Mouse (Mus musculus) embryonic facial prominence, embryonic 13.5 days (tissue): ENCODE data around the gene Creld2. TPM values are rescaled to one million over a fixed set of nuclear protein-coding genes. Genes with fewer than 3 reads are reported as not detected.
A peak's percentile ranks its signal among the peaks of the same experiment; 100 is the strongest.

ENCODE experiments used
- ATAC-seq: fragments of 200-750 bp; cut with Nextera tagmentation; 2 replicates; pipeline ENCODE4 v1.8.0; 2017; ENCODE audit warnings: low read depth; ENCODE audit not compliant: insufficient number of reproducible peaks, insufficient read depth, low FRiP score, low TSS enrichment
- H3K27ac ChIP-seq: fragments of 300-500 bp; sonication (generic); 2 replicates; pipeline ENCODE4 v1.5.1; 2015; ENCODE audit warnings: moderate library complexity, mild to moderate bottlenecking, inconsistent platforms
- H3K27me3 ChIP-seq: fragments of 300-500 bp; sonication (generic); 2 replicates; pipeline ENCODE4 v1.6.1; 2015; ENCODE audit warnings: mild to moderate bottlenecking, inconsistent platforms
- H3K36me3 ChIP-seq: fragments of 300-500 bp; sonication (generic); 2 replicates; pipeline ENCODE4 v1.6.1; 2015; ENCODE audit warnings: mild to moderate bottlenecking, inconsistent platforms
- H3K4me1 ChIP-seq: fragments of 300-500 bp; sonication (generic); 2 replicates; pipeline ENCODE4 v1.6.1; 2015; ENCODE audit warnings: inconsistent platforms
- H3K4me2 ChIP-seq: fragments of 300-500 bp; sonication (generic); 2 replicates; pipeline ENCODE4 v1.6.1; 2015; ENCODE audit warnings: moderate library complexity, mild to moderate bottlenecking, inconsistent platforms
- H3K4me3 ChIP-seq: fragments of 300-500 bp; sonication (generic); 2 replicates; pipeline ENCODE4 v1.5.1; 2015; ENCODE audit warnings: mild to moderate bottlenecking, inconsistent platforms
- H3K9ac ChIP-seq: fragments of 300-500 bp; sonication (generic); 2 replicates; pipeline ENCODE4 v1.6.1; 2015; ENCODE audit warnings: mild to moderate bottlenecking, inconsistent platforms
- H3K9me3 ChIP-seq: fragments of 300-500 bp; sonication (generic); 2 replicates; pipeline ENCODE4 v1.6.1; 2016; ENCODE audit warnings: inconsistent platforms
- WGBS: fragments of 180-500 bp; shearing (Covaris S2); methylation state at CpG from one replicate; pipeline ENCODE4 v1.1.7; 2015; ENCODE audit warnings: mixed read lengths; 5-methylcytosine and 5-hydroxymethylcytosine counted together
- polyA plus RNA-seq: library from polyadenylated mRNA; unstranded; fragments of >200 nt; fragmentation: Nextera tagmentation; extraction: Ambion mirVana; gene quantifications from 2 replicates; pipeline ENCODE4 v1.2.1, GENCODE M21; 2015

Creld2 gene
- polyA plus RNA-seq, 1 experiment from 2014 or later = 74.7 TPM

- Histone ChIP-seq H3K4me1 (peaks cover 4% of the 10 kb centered on the region), H3K9me3 (no peaks in the 10 kb centered on the region), H3K27me3 (no peaks in the 10 kb centered on the region), H3K9ac (no peak overlapping the region), H3K4me2 (no peak overlapping the region), H3K36me3 (peaks cover 15% of the 10 kb centered on the region), H3K27ac (no peak overlapping the region), H3K4me3 (no peak overlapping the region)
- 82% methylated on average over 5 of the region's 5 CpGs for WGBS
- ATAC-seq = no peak
Observed at GRCm38 (mm10) chr15:88830696-88831095, 11.2 kb downstream of the Creld2 start.

GRCm38 (mm10) chr15:88831482-88831881 is 12.0 kb downstream of the Creld2 start:
- Histone ChIP-seq H3K4me3 (no peak overlapping the region), H3K36me3 (peaks cover 7% of the 10 kb centered on the region), H3K9ac (peak overlapping the region; percentile 17; the same call in 1 of the 2 replicates), H3K9me3 (no peaks in the 10 kb centered on the region), H3K27me3 (no peaks in the 10 kb centered on the region), H3K27ac (no peak overlapping the region), H3K4me1 (peaks cover 4% of the 10 kb centered on the region), H3K4me2 (no peak overlapping the region)
- ATAC-seq = no peak
- 57% methylated on average over 5 of the region's 5 CpGs for WGBS

GRCm38 (mm10) chr15:88832536-88832935 is 13.1 kb downstream of the Creld2 start:
- no peak overlapping the region for H3K4me2 ChIP-seq
- WGBS = 76% methylated on average over 9 of the region's 9 CpGs
- no peaks in the 10 kb centered on the region for H3K36me3 ChIP-seq
- H3K9ac ChIP-seq = no peak overlapping the region
- ATAC-seq = no peak
- H3K4me1 ChIP-seq = peaks cover 8% of the 10 kb centered on the region
- H3K27me3 ChIP-seq = no peaks in the 10 kb centered on the region
- no peak overlapping the region for H3K4me3 ChIP-seq
- H3K9me3 ChIP-seq = no peaks in the 10 kb centered on the region
- H3K27ac ChIP-seq = no peak overlapping the region

GRCm38 (mm10) chr15:88836031-88836430 is 16.6 kb downstream of the Creld2 start:
- no peaks in the 10 kb centered on the region for H3K36me3 ChIP-seq
- H3K4me1 ChIP-seq = peaks cover 29% of the 10 kb centered on the region
- ATAC-seq = no peak
- H3K9me3 ChIP-seq = no peaks in the 10 kb centered on the region
- 82% methylated on average over 6 of the region's 6 CpGs for WGBS
- no peak overlapping the region for H3K9ac ChIP-seq
- no peak overlapping the region for H3K27ac ChIP-seq
- no peaks in the 10 kb centered on the region for H3K27me3 ChIP-seq
- no peak overlapping the region for H3K4me3 ChIP-seq
- H3K4me2 ChIP-seq = no peak overlapping the region

GRCm38 (mm10) chr15:88836571-88836970 is 17.1 kb downstream of the Creld2 start:
- Histone ChIP-seq H3K4me2 (peak overlapping the region; percentile 86), H3K27ac (no peak overlapping the region), H3K27me3 (no peaks in the 10 kb centered on the region), H3K9me3 (no peaks in the 10 kb centered on the region), H3K4me3 (no peak overlapping the region), H3K9ac (no peak overlapping the region), H3K36me3 (no peaks in the 10 kb centered on the region), H3K4me1 (peaks cover 27% of the 10 kb centered on the region)
- ATAC-seq = no peak
- 63% methylated on average over 5 of the region's 5 CpGs for WGBS

GRCm38 (mm10) chr15:88837199-88837932 is 17.9 kb downstream of the Creld2 start:
- H3K4me2 ChIP-seq = peak overlapping the region; percentile 86
- no peaks in the 10 kb centered on the region for H3K27me3 ChIP-seq
- peak overlapping the region; percentile 44 for H3K4me3 ChIP-seq
- H3K4me1 ChIP-seq = peaks cover 25% of the 10 kb centered on the region
- no peaks in the 10 kb centered on the region for H3K9me3 ChIP-seq
- ATAC-seq = peak; percentile 23
- WGBS = under 1% methylated on average over 35 of the region's 39 CpGs
- peak overlapping the region; percentile 63 for H3K9ac ChIP-seq
- H3K36me3 ChIP-seq = no peaks in the 10 kb centered on the region
- no peak overlapping the region for H3K27ac ChIP-seq

- no peak for ATAC-seq
- Histone ChIP-seq H3K27ac (no peak overlapping the region), H3K4me2 (peak overlapping the region; percentile 86), H3K27me3 (no peaks in the 10 kb centered on the region), H3K36me3 (no peaks in the 10 kb centered on the region), H3K9me3 (no peaks in the 10 kb centered on the region), H3K4me1 (peaks cover 25% of the 10 kb centered on the region), H3K9ac (peak overlapping the region; percentile 63), H3K4me3 (peak overlapping the region; percentile 44)
- WGBS = under 1% methylated on average over 11 of the region's 11 CpGs
Observed at GRCm38 (mm10) chr15:88837977-88838376, 18.5 kb downstream of the Creld2 start.

GRCm38 (mm10) chr15:88839271-88839670 is 19.8 kb downstream of the Creld2 start:
- Histone ChIP-seq H3K4me2 (peak overlapping the region; percentile 11), H3K27ac (peak overlapping the region; percentile 75), H3K4me3 (no peak overlapping the region), H3K9ac (peak overlapping the region; percentile 21; the same call in 1 of the 2 replicates), H3K27me3 (no peaks in the 10 kb centered on the region), H3K9me3 (no peaks in the 10 kb centered on the region), H3K4me1 (peaks cover 32% of the 10 kb centered on the region), H3K36me3 (no peaks in the 10 kb centered on the region)
- WGBS = 25% methylated on average over 9 of the region's 9 CpGs
- peak; percentile 73 for ATAC-seq

- H3K9me3 ChIP-seq = no peaks in the 10 kb centered on the region
- no peak overlapping the region for H3K9ac ChIP-seq
- H3K27me3 ChIP-seq = no peaks in the 10 kb centered on the region; the same call in 1 of the 2 replicates
- peaks cover 32% of the 10 kb centered on the region for H3K4me1 ChIP-seq
- ATAC-seq = no peak
- H3K4me3 ChIP-seq = no peak overlapping the region
- no peaks in the 10 kb centered on the region for H3K36me3 ChIP-seq
- peak overlapping the region; percentile 75 for H3K27ac ChIP-seq
- 0 out of 2 replicates have a peak overlapping the region, but pooled peaks have one; percentile 11 for H3K4me2 ChIP-seq
- 37% methylated on average over 10 of the region's 10 CpGs for WGBS
Observed at GRCm38 (mm10) chr15:88840126-88840525, 20.7 kb downstream of the Creld2 start.

- H3K36me3 ChIP-seq = no peaks in the 10 kb centered on the region
- H3K27ac ChIP-seq = no peak overlapping the region
- ATAC-seq = no peak
- 85% methylated on average over 2 of the region's 2 CpGs for WGBS
- no peak overlapping the region for H3K4me3 ChIP-seq
- H3K9me3 ChIP-seq = no peaks in the 10 kb centered on the region
- no peak overlapping the region for H3K4me2 ChIP-seq
- H3K4me1 ChIP-seq = peaks cover 32% of the 10 kb centered on the region
- no peak overlapping the region for H3K9ac ChIP-seq
- H3K27me3 ChIP-seq = no peaks in the 10 kb centered on the region; the same call in 1 of the 2 replicates
Observed at GRCm38 (mm10) chr15:88841160-88841559, 21.7 kb downstream of the Creld2 start.

GRCm38 (mm10) chr15:88841580-88842299 is 22.3 kb downstream of the Creld2 start:
- no peak overlapping the region for H3K4me2 ChIP-seq
- H3K9me3 ChIP-seq = no peaks in the 10 kb centered on the region
- no peak overlapping the region for H3K4me3 ChIP-seq
- no peak overlapping the region for H3K27ac ChIP-seq
- WGBS = 86% methylated on average over 3 of the region's 3 CpGs
- H3K4me1 ChIP-seq = peaks cover 29% of the 10 kb centered on the region
- H3K9ac ChIP-seq = no peak overlapping the region
- no peaks in the 10 kb centered on the region for H3K36me3 ChIP-seq
- no peaks in the 10 kb centered on the region; the same call in 1 of the 2 replicates for H3K27me3 ChIP-seq
- no peak for ATAC-seq

GRCm38 (mm10) chr15:88842300-88842673 is 22.8 kb downstream of the Creld2 start:
- 80% methylated on average over 3 of the region's 3 CpGs for WGBS
- Histone ChIP-seq H3K4me2 (no peak overlapping the region), H3K27ac (no peak overlapping the region)

More at GRCm38 (mm10) chr15:88842300-88842673, 22.8 kb downstream of the Creld2 start:
- H3K9me3 ChIP-seq = no peaks in the 10 kb centered on the region
- H3K9ac ChIP-seq = no peak overlapping the region
- no peak for ATAC-seq
- peaks cover 28% of the 10 kb centered on the region for H3K4me1 ChIP-seq
- no peaks in the 10 kb centered on the region; the same call in 1 of the 2 replicates for H3K27me3 ChIP-seq
- no peak overlapping the region for H3K4me3 ChIP-seq
- no peaks in the 10 kb centered on the region for H3K36me3 ChIP-seq
